Mouse (Mus musculus): ENCODE data around the gene Kcnd3.

- TF ChIP-seq POLR2A (IDR thresholded peaks at IDR 0.05; ENCODE audit: insufficient read depth, low read depth, low read length) (no peak), CTCF (IDR thresholded peaks at IDR 0.05; ENCODE audit: insufficient read depth, low read depth, low read length) (no peak)
These were observed 223.8 kb downstream of the Kcnd3 start for GRCm38 (mm10) chr3:105675932-105676331.

Measured in olfactory bulb, adult 2 months (tissue).